Mouse (Mus musculus) ovary, postnatal 10 days (tissue): ENCODE data around the gene Efcab11.

Experiments used
- DNase-seq: peaks from one replicate; pipeline ENCODE4 v3.0.0; 2022; ENCODE audit warnings: low spot score

Gene Efcab11

GRCm38 (mm10) chr12:99671866-99672191 lies 212.4 kb downstream of the Efcab11 start:
- DNase-seq, result no peak

- DNase-seq, result no peak
Measured at GRCm38 (mm10) chr12:99671162-99671865, 212.9 kb downstream of the Efcab11 start.

DNA sequence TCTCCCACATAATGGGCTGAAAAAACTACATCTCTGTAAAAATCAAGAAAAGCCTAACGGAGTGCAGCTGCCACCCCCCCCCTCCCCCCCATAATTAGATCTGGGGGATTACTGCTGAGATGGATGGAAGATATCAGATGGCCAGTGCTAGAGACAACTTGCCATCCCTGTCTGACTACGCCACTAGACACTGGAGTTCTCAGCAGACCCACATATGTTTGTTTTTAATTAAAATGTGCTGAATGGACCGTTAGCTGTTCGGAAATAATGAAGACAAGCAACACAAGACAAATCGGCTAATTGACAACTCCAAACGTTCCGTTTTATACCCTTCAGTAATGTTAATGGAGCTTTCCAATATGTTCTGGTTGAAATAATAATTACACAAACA lies 213.5 kb downstream of the Efcab11 start:
- DNase-seq, result no peak

DNA sequence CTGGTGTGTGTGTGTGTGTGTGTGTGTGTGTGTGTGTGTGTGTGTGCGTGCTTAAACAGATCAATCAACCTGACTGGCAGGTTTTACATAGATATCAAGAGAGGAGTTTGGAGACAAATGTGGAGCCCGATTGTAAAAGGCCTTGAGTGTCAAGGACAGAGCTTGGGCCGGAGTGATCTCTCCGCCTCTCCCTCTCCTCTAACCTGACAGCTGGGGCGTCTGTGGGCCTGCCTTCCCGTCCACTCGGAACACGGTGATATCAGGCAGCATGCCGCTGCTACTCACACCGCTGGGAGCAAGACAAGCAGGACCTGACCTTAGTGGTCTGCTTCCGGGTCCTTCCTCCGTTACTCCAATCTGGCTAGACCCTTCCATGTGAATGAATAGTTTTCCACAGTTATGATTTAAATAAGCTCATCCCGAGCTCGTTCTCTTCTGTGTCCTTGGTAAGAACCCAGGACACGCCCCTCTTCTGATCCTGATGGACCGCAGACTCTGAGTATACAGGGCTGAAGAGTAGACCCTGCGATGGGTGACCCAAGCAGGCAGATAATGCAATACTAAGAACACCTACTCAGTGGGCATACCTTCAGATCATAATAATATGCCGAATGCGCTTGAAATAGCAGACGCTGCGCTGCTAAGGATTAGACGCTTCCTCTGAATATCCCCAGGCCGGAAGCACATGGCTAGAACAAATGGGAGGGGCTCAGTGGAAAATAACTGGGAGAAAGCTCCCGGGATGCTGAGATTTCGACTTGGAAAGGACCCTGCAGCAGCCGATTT lies 214.1 kb downstream of the Efcab11 start:
- DNase-seq, result no peak

DNA sequence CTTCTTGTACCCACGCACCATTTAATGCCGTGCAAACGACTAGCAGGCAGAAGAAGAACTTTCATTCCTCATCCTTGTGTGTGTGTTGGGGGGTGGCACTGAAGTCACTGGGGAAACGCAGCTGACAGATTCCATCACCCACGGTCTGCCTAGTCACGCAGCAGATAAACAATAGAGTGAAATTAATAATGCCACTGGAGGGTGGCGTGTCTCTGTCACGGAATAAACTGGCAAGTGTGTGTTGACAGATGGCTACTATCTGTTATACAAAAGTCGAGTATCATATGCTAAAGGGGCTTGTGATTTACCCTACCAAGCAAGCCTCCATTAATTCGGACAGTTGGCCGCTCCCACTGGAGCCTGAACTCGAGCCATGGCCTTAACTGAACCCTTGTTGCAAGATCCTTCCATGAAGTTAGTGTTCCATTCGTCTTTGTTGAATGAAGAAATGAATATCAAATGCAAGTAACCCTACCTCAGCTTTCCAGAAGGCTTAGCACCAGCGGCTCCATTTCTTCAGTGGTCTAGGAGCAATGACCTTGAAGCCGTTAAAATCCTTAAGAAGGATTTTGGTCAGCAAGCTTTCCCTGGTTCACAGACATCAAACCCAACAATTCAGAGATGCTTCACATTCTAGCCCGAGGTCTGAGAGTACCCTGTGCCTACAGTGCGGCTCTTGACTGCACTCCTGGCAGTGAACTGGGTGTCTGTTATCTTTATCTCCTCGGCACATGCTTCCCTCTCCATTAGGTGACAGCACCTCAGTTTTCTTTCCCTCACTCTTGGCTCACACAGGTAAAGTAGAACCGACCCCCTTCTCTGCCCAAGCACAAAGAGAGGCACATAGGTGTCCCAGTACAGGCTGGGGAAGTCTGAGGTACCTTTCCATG lies 229.0 kb downstream of the Efcab11 start:
- no peak for DNase-seq

- no peak for DNase-seq
Measured at GRCm38 (mm10) chr12:99652459-99652858, 231.8 kb downstream of the Efcab11 start.

- no peak for DNase-seq
Measured at GRCm38 (mm10) chr12:99649732-99650131, 234.5 kb downstream of the Efcab11 start.

GRCm38 (mm10) chr12:99648781-99649180 lies 235.5 kb downstream of the Efcab11 start:
- no peak for DNase-seq

- no peak for DNase-seq
Measured at GRCm38 (mm10) chr12:99646556-99647354, 237.5 kb downstream of the Efcab11 start.

GRCm38 (mm10) chr12:99645418-99645817 lies 238.8 kb downstream of the Efcab11 start:
- DNase-seq, result peak; percentile 89

- DNase-seq, result no peak
Measured at GRCm38 (mm10) chr12:99644966-99645365, 239.3 kb downstream of the Efcab11 start.
